Mouse (Mus musculus) layer of hippocampus, postnatal 25 days (tissue): ENCODE results near the gene Rab17. TPM values are rescaled to one million over a fixed set of nuclear protein-coding genes. Genes with fewer than 3 reads are reported as not detected.

Experiments used
- DNase-seq, 2 experiments: peaks; one replicate each; pipeline ENCODE4 v3.0.0; 2022; ENCODE audit warnings: mixed read lengths in 2 of 2, low spot score in 1 of 2; ENCODE audit errors: extremely low spot score in 1 of 2
- total RNA-seq, 2 experiments: library from RNA; stranded (reverse); gene quantifications; 2 replicates each; pipeline ENCODE4 v1.2.3; 2021

Rab17 gene
- not detected for total RNA-seq

GRCm38 (mm10) chr1:90969347-90969784 is at the start of gene Rab17:
Gene Rab17 (minus strand): TSS chr1:90969661.
- DNase-seq: no peak

DNA sequence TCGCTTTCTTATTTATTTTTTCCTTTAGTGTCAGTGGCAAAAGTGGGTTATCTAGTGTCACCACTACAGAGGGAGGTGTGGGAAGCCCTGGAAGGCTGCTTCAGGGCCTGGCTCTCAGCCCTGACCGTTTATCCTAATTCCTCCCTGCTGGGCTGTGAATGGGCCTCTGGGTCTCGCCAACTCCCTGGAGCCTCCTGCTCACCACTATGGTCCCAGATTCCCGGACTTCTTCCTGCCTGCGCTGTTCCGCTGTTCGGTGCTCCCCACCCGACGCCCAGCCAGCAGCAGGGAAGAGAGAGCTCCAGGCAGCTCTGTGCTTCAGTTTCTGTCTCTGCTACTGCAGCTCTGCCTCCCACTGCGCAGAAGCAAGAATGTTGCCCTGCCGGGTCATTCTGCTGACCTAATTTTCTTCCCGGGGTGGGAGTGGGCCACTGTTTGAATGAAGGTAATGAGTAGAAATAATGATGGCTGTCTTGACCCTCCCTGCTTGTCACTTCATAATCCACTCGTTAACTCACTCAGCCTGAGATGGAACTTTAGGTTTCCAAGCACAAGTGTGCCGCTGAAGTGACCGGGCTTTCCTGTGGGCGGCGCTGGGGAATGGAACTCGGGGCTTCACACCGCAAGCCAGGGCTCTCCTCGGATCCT is 47.8 kb upstream of the Rab17 start:
- no peak for DNase-seq

DNA sequence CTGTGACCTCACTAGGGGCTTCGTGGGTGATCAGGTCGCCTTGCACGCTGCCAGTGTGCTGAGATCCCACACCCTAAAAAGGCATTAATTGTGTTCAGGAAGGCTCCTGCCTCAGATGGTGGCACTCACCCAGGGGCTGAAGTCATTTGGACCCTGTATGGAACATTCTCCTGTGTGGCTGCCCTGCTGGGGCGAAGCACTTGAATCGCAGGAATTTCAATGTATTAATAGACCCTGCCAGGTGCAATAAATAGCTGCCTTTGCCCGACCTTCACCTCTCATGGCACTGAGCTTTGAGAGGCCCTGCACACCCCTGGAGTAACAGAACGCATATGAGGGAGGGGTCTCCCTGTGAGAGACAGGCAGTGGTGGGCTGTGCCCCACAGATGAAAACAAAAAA is 46.1 kb upstream of the Rab17 start:
- no peak for DNase-seq

DNA sequence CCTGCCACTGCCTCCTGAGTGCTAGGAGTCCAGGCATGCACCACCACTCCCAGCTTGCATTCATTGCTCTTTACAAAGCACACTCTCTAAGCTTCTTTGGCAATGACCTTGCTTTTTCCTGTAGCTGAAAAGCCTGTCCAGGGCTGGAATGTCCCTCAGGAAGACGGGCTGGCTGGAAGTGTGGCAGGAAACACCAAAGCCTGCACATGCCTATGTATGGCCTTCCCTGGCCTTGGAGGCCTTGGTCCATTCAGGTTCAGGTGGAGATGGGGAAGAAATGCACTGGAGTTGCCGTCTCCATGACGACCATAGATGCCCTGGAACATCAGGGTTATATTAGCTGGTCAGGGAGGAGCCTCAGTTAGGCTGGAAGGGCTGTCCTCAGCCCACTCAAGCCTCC is 44.3 kb upstream of the Rab17 start:
- DNase-seq: no peak

DNA sequence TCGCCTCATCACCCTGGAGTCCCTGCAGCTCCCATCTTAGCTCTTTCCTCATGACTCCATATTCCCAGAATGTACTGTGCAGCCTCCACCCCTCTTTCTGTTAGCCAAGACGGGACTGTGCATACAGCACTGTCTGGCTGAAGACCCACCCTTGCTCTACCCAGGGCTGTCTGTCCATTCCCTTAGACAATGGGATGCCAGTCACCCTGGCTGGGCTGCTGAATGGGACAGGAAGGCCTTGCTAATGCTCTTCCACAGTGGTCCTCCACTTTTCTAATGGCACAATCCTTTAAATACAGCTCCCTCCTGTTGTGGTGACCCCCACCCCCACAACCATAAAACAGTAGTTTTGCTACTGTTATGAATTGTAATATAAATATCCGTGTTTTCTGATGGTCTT is 41.9 kb upstream of the Rab17 start:
- DNase-seq: no peak

- DNase-seq: no peak
Observed at GRCm38 (mm10) chr1:91010716-91011115, 41.3 kb upstream of the Rab17 start.

GRCm38 (mm10) chr1:91010216-91010615 is 40.8 kb upstream of the Rab17 start:
- no peak for DNase-seq

DNA sequence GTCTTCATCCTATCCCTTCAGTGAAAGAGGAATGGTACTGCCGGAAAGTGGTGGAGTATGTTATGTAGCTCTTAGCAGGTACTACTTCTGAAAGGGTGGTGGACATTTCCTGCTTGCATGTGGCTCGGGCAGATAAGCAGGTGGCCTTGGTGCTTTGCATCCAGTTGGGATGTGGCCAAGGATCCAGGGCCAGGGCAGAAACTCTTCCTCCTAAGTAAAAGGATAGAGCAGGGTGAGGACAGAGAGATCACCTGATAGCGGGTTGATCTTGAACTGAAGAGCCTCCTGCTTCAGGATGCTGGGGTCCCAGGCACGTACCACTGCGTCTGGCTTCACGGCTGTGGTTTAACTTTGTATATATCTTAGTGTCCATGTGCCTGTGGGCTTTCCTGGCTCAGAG is 39.8 kb upstream of the Rab17 start:
- DNase-seq: no peak

GRCm38 (mm10) chr1:91008746-91009145 is 39.3 kb upstream of the Rab17 start:
- no peak for DNase-seq

DNA sequence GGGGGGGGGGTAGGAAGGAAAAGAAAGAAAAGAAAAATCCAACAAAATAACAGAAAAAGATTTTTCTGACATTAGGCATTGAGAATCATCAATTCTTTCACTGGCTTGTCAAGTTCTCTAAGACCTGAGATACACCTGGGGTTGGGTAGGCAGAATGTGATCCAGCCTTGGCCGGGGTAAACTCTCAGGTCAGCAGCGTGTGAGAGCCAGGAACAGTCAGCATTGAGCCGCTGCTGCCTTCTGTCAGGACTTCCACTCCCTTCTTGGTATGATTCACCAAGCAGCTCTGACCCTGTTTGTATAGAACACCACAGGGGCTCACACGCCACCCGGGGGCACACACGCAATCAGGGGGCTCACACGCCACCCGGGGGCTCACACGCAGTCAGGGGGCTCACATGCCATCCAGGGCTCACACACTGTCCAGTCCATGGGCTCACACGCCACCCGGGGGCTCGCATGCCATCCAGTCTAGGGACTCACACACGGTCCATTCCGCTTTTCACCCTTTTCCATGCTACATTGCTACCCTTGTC is 38.8 kb upstream of the Rab17 start:
- no peak for DNase-seq

DNA sequence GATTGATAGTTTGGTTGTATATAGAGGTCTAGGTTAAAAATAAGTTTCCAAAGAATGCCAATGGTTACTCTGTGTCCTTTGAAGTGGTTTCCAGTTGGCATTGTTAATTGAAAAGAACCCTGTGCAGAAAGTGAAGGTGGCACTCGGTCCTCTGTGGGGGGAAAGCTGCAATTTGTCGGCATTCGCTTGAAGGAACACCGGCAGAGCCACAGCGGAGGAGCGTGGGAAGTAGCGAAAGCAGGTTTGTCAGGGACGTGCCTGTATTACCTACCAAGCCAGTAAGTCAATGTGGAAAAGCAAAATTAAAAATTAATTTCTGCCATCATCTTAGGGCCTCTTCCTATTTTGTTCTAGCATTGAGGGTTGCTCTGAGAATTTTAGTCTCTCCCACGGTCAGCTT is 37.2 kb upstream of the Rab17 start:
- DNase-seq: no peak

- no peak for DNase-seq
Observed at GRCm38 (mm10) chr1:91006037-91006436, 36.6 kb upstream of the Rab17 start.

DNA sequence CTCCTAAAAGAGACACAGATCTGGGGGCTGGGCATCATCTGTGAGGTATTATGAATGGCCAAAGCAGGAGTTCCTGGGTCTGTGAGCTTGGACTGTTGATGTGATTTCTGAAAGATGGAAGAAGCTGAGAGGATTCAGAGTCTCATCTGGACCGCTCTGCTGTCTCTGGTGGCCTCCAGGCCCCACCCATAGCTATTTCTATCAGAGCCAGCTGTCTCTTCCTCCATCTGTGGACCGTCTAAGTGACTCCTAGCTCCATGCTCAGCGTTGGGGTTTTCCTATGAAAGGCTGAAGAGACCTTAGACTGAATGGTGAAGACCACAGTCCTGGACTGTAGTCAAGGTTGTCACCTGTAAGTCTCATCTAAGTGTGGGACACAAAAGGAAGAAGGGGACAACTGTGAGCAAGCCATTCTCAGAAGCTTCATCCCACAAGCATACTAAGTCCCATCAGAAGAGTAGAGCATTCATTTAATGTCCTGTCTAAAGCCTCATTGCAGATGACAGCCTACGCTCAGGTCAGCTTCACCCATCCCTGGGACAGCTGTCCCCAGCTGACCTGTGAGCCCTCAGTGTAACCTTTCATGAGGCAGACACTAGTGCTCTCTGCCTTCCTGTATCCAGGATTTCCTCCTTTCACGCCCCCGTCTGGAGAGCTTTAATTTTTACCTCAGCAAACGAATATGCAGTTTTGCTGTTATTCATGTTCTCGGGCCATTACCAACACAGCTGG is 34.2 kb upstream of the Rab17 start:
- no peak for DNase-seq

DNA sequence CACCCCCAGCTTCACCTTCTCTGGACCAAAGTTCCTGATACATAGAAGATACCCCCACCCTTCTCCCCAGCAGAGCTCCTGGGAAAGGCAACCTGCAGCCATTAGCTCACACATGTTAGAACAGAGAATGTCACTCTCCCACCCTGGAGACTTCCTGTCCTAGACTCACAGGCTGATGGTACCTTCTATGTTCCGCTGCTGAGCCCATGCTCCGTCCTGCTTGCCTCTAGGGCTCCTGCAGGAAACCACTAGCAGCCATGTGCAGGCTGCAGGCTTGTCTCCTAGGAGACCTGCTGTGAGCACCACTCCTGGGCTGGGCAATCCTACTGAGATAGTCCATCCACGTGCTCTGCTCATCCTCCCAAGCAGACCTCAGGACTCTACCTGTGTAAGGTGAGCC is 33.2 kb upstream of the Rab17 start:
- no peak for DNase-seq

GRCm38 (mm10) chr1:91001871-91002539 is 32.5 kb upstream of the Rab17 start:
- no peak for DNase-seq

DNA sequence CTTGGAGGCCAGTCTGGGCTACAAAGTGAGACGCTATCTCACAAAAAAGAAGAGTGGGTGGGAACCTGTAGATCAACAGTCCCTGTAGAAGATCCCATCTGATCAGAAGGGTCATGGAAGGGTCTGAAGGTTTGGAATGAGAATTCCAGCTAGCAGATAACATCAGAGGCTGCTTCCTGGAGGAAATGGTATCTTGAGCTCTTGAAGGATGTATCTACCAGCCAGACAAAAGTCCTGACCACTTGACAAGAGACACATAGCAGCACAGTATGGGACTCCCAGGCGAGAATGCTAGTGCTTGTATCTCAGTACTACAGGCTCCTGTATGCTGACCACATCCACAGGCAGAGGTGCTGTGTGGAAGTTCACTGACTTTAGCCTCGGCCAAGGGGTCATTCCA is 31.6 kb upstream of the Rab17 start:
- DNase-seq: no peak

GRCm38 (mm10) chr1:90999911-91000601 is 30.6 kb upstream of the Rab17 start:
- DNase-seq: no peak

GRCm38 (mm10) chr1:90998891-90999611 is 29.6 kb upstream of the Rab17 start:
- DNase-seq: no peak

- peak; percentile 49 to 61 for DNase-seq
Observed at GRCm38 (mm10) chr1:90998268-90998890, 28.9 kb upstream of the Rab17 start, which contains the start of gene Lrrfip1. Gene Lrrfip1 (plus strand): TSS chr1:90998737.

GRCm38 (mm10) chr1:90997641-90998040 is 28.2 kb upstream of the Rab17 start:
- no peak for DNase-seq
